Mouse (Mus musculus): ENCODE measurements around the gene Nipal4. TPM values are rescaled to one million over a fixed set of nuclear protein-coding genes. Genes with fewer than 3 reads are reported as not detected.
A peak's percentile ranks its signal among the peaks of the same experiment; 100 is the strongest.

Gene Nipal4
- polyA plus RNA-seq (2015; fragmentation: Nextera tagmentation; extraction: Ambion mirVana) = 0.04 and 0.07 TPM in 2 replicates

DNA sequence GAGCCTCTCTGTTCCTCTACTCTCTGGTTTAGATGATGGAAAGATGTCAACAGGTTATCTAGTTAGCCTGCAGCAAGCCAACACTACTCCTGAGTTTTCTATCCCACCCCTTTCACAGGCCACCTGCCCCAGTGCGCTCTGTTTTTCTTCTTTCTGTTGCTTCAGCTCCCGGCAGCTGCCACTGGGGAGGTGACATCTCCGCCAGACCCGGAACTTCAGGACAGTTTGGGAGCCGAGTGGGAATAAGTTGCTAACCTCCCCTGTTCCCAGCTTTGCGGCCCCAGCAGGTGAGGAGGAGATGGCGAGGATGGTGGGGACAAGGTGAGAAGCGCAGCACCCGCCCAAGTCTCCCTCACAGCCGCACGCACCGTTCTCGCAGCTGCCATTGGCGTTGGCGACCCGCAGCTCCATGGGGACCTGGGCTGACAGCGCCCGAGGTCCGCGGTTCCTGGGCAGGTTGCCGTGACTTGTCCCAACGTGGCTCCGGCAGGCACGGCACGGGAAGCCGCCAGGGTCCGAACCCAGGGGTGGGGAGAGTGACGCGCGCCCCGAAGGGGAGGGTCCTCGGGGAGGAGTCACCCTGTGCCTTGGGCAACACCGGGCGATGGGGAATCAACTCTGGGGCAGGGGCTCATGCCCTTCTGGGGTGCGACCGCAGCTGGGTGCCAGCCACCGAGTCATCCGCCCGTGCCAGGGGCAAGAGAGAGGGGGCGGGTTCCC, at the start of gene Nipal4:
TSS of gene Nipal4 (minus strand) at position 643 of the 720 bp plus-strand sequence.
- peak within 1 kb of the TSS; percentile 56 for H3K4me2 ChIP-seq (ENCODE audit: low read depth, low read length)
- H3K4me1 ChIP-seq (ENCODE audit: control insufficient read depth, low read depth, low read length) = no peaks in the 10 kb centered on the region
- H3K36me3 ChIP-seq (ENCODE audit: control insufficient read depth, insufficient read depth) = no peaks in the 10 kb centered on the region
- no peaks in the 10 kb centered on the region for H3K9me3 ChIP-seq (replicated peaks; ENCODE audit: control insufficient read depth, low read length)
- ATAC-seq (ENCODE audit: low read depth) = no peak
- peaks cover 22% of the 10 kb centered on the region for H3K27me3 ChIP-seq (ENCODE audit: control insufficient read depth, insufficient read depth, low read depth, low read length)
- no peak within 1 kb of the TSS for H3K9ac ChIP-seq (ENCODE audit: low read depth, low read length)
- peak within 1 kb of the TSS; percentile 37 for H3K4me3 ChIP-seq (ENCODE audit: low read depth, low read length)
- H3K27ac ChIP-seq (ENCODE audit: low read length) = no peak within 1 kb of the TSS
- 2% methylated on average over 38 of the region's 40 CpGs for WGBS (ENCODE audit: insufficient replicate concordance)

GRCm38 (mm10) chr11:46215354-46215753, 49.0 kb upstream of the Nipal4 start:
- no peaks in the 10 kb centered on the region for H3K9me3 ChIP-seq (replicated peaks; ENCODE audit: control insufficient read depth, low read length)
- H3K27me3 ChIP-seq (ENCODE audit: control insufficient read depth, insufficient read depth, low read depth, low read length) = no peaks in the 10 kb centered on the region
- H3K4me3 ChIP-seq (ENCODE audit: low read depth, low read length) = no peak overlapping the region
- H3K4me1 ChIP-seq (ENCODE audit: control insufficient read depth, low read depth, low read length) = no peaks in the 10 kb centered on the region
- WGBS (ENCODE audit: insufficient replicate concordance) = 19% methylated on average over 3 of the region's 3 CpGs
- H3K4me2 ChIP-seq (ENCODE audit: low read depth, low read length) = no peak overlapping the region
- H3K36me3 ChIP-seq (ENCODE audit: control insufficient read depth, insufficient read depth) = no peaks in the 10 kb centered on the region
- peak; percentile 64 for ATAC-seq (ENCODE audit: low read depth)
- H3K27ac ChIP-seq (ENCODE audit: low read length) = no peak overlapping the region
- no peak overlapping the region for H3K9ac ChIP-seq (ENCODE audit: low read depth, low read length)

GRCm38 (mm10) chr11:46214368-46215230, 48.3 kb upstream of the Nipal4 start:
- no peak overlapping the region for H3K27ac ChIP-seq (ENCODE audit: low read length)
- ATAC-seq (ENCODE audit: low read depth) = no peak
- H3K27me3 ChIP-seq (ENCODE audit: control insufficient read depth, insufficient read depth, low read depth, low read length) = no peaks in the 10 kb centered on the region
- WGBS (ENCODE audit: insufficient replicate concordance) = 49% methylated on average over 14 of the region's 14 CpGs
- H3K36me3 ChIP-seq (ENCODE audit: control insufficient read depth, insufficient read depth) = no peaks in the 10 kb centered on the region
- no peaks in the 10 kb centered on the region for H3K9me3 ChIP-seq (replicated peaks; ENCODE audit: control insufficient read depth, low read length)
- H3K4me3 ChIP-seq (ENCODE audit: low read depth, low read length) = no peak overlapping the region
- H3K4me2 ChIP-seq (ENCODE audit: low read depth, low read length) = no peak overlapping the region
- H3K4me1 ChIP-seq (ENCODE audit: control insufficient read depth, low read depth, low read length) = no peaks in the 10 kb centered on the region
- no peak overlapping the region for H3K9ac ChIP-seq (ENCODE audit: low read depth, low read length)

GRCm38 (mm10) chr11:46213844-46214243, 47.5 kb upstream of the Nipal4 start:
- Histone ChIP-seq H3K9ac (ENCODE audit: low read depth, low read length) (no peak overlapping the region), H3K27ac (ENCODE audit: low read length) (no peak overlapping the region), H3K4me1 (ENCODE audit: control insufficient read depth, low read depth, low read length) (no peaks in the 10 kb centered on the region), H3K4me3 (ENCODE audit: low read depth, low read length) (no peak overlapping the region), H3K4me2 (ENCODE audit: low read depth, low read length) (no peak overlapping the region), H3K27me3 (ENCODE audit: control insufficient read depth, insufficient read depth, low read depth, low read length) (no peaks in the 10 kb centered on the region), H3K36me3 (ENCODE audit: control insufficient read depth, insufficient read depth) (no peaks in the 10 kb centered on the region), H3K9me3 (replicated peaks; ENCODE audit: control insufficient read depth, low read length) (no peaks in the 10 kb centered on the region)
- ATAC-seq (ENCODE audit: low read depth) = no peak
- WGBS (ENCODE audit: insufficient replicate concordance) = 75% methylated on average over 5 of the region's 5 CpGs

DNA sequence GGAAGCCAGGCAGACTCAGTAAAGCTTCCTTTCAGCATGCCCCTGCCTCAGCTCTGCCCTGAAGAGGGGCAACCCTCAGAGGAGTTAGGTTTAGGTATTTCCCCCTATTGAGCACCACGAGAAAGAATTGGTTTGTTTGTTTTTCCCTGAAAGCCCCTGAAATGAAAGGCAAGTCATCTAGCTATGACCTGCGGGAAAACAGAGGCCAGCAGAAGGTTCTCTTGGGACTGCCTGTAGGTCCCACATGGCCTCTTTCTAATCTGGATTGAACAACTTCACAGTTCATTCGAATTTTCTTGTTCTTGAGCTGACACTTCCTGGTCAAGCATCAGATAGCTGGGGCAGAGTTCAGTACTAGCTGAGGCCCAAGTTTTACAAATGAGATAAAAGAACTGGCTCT, 45.5 kb upstream of the Nipal4 start:
- H3K36me3 ChIP-seq (ENCODE audit: control insufficient read depth, insufficient read depth) = no peaks in the 10 kb centered on the region
- ATAC-seq (ENCODE audit: low read depth) = no peak
- H3K27ac ChIP-seq (ENCODE audit: low read length) = no peak overlapping the region
- H3K4me3 ChIP-seq (ENCODE audit: low read depth, low read length) = no peak overlapping the region
- 33% methylated on average over 3 of the region's 3 CpGs for WGBS (ENCODE audit: insufficient replicate concordance)
- H3K9me3 ChIP-seq (replicated peaks; ENCODE audit: control insufficient read depth, low read length) = no peaks in the 10 kb centered on the region
- no peak overlapping the region for H3K4me2 ChIP-seq (ENCODE audit: low read depth, low read length)
- H3K9ac ChIP-seq (ENCODE audit: low read depth, low read length) = no peak overlapping the region
- no peaks in the 10 kb centered on the region for H3K27me3 ChIP-seq (ENCODE audit: control insufficient read depth, insufficient read depth, low read depth, low read length)
- no peaks in the 10 kb centered on the region for H3K4me1 ChIP-seq (ENCODE audit: control insufficient read depth, low read depth, low read length)

- Histone ChIP-seq H3K27ac (ENCODE audit: low read length) (no peak overlapping the region), H3K27me3 (ENCODE audit: control insufficient read depth, insufficient read depth, low read depth, low read length) (no peaks in the 10 kb centered on the region), H3K9me3 (replicated peaks; ENCODE audit: control insufficient read depth, low read length) (no peaks in the 10 kb centered on the region), H3K4me3 (ENCODE audit: low read depth, low read length) (no peak overlapping the region), H3K4me2 (ENCODE audit: low read depth, low read length) (no peak overlapping the region), H3K9ac (ENCODE audit: low read depth, low read length) (no peak overlapping the region), H3K4me1 (ENCODE audit: control insufficient read depth, low read depth, low read length) (no peaks in the 10 kb centered on the region), H3K36me3 (ENCODE audit: control insufficient read depth, insufficient read depth) (no peaks in the 10 kb centered on the region)
- 38% methylated on average over 2 of the region's 2 CpGs for WGBS (ENCODE audit: insufficient replicate concordance)
- no peak for ATAC-seq (ENCODE audit: low read depth)
Measured at GRCm38 (mm10) chr11:46209884-46210283, 43.6 kb upstream of the Nipal4 start.

GRCm38 (mm10) chr11:46205639-46206409, 39.5 kb upstream of the Nipal4 start:
- WGBS (ENCODE audit: insufficient replicate concordance) = 63% methylated on average over 17 of the region's 17 CpGs
- no peak overlapping the region for H3K9ac ChIP-seq (ENCODE audit: low read depth, low read length)
- H3K36me3 ChIP-seq (ENCODE audit: control insufficient read depth, insufficient read depth) = no peaks in the 10 kb centered on the region
- no peak overlapping the region for H3K4me3 ChIP-seq (ENCODE audit: low read depth, low read length)
- no peak for ATAC-seq (ENCODE audit: low read depth)
- no peaks in the 10 kb centered on the region for H3K27me3 ChIP-seq (ENCODE audit: control insufficient read depth, insufficient read depth, low read depth, low read length)
- H3K4me1 ChIP-seq (ENCODE audit: control insufficient read depth, low read depth, low read length) = no peaks in the 10 kb centered on the region
- no peak overlapping the region for H3K27ac ChIP-seq (ENCODE audit: low read length)
- H3K9me3 ChIP-seq (replicated peaks; ENCODE audit: control insufficient read depth, low read length) = no peaks in the 10 kb centered on the region
- no peak overlapping the region for H3K4me2 ChIP-seq (ENCODE audit: low read depth, low read length)

- WGBS (ENCODE audit: insufficient replicate concordance) = 69% methylated on average over 9 of the region's 9 CpGs
- Histone ChIP-seq H3K4me3 (ENCODE audit: low read depth, low read length) (no peak overlapping the region), H3K9me3 (replicated peaks; ENCODE audit: control insufficient read depth, low read length) (no peaks in the 10 kb centered on the region), H3K36me3 (ENCODE audit: control insufficient read depth, insufficient read depth) (no peaks in the 10 kb centered on the region), H3K27me3 (ENCODE audit: control insufficient read depth, insufficient read depth, low read depth, low read length) (no peaks in the 10 kb centered on the region), H3K4me1 (ENCODE audit: control insufficient read depth, low read depth, low read length) (no peaks in the 10 kb centered on the region), H3K4me2 (ENCODE audit: low read depth, low read length) (no peak overlapping the region), H3K9ac (ENCODE audit: low read depth, low read length) (no peak overlapping the region), H3K27ac (ENCODE audit: low read length) (no peak overlapping the region)
- no peak for ATAC-seq (ENCODE audit: low read depth)
Measured at GRCm38 (mm10) chr11:46204841-46205240, 38.5 kb upstream of the Nipal4 start.

Data from liver, embryonic 16.5 days (tissue).